Mouse (Mus musculus) kidney, postnatal 0 days (tissue): Measurements from ENCODE around the gene Gm20521. TPM values are rescaled to one million over a fixed set of nuclear protein-coding genes. Genes with fewer than 3 reads are reported as not detected.

Experiments
- ATAC-seq: fragments of 200-750 bp; cut with Nextera tagmentation; replicated peaks from 2 replicates; pipeline ENCODE4 v1.8.0; 2017; ENCODE audit warnings: low read depth, moderate number of reproducible peaks, moderate TSS enrichment, moderate library complexity; ENCODE audit not compliant: low FRiP score
- DNase-seq: peaks from one replicate; pipeline ENCODE4 v3.0.0-alpha.2; 2016; ENCODE audit warnings: low spot score
- H3K27ac ChIP-seq: fragments of 300-500 bp; sonication (generic); 2 replicates; pipeline ENCODE4 v1.5.1; 2014; ENCODE audit warnings: mild to moderate bottlenecking
- H3K27me3 ChIP-seq: fragments of 300-500 bp; sonication (generic); 2 replicates; pipeline ENCODE4 v1.6.1; 2014; ENCODE audit warnings: low read length, mixed read lengths; ENCODE audit not compliant: insufficient read depth
- H3K36me3 ChIP-seq: fragments of 300-500 bp; sonication (generic); 2 replicates; pipeline ENCODE4 v1.6.1; 2014; ENCODE audit warnings: low read length, mixed read lengths; ENCODE audit not compliant: insufficient read depth
- H3K4me1 ChIP-seq: fragments of 300-500 bp; sonication (generic); replicated peaks from 2 replicates; pipeline ENCODE4 v1.6.1; 2014; ENCODE audit warnings: antibody characterized with exemption, low read length, mixed read lengths; ENCODE audit not compliant: insufficient read depth
- H3K4me2 ChIP-seq: fragments of 300-500 bp; sonication (generic); 2 replicates; pipeline ENCODE4 v1.6.1; 2014; ENCODE audit warnings: mild to moderate bottlenecking, low read length, moderate library complexity, mixed read lengths
- H3K4me3 ChIP-seq: fragments of 300-500 bp; sonication (generic); replicated peaks from 2 replicates; pipeline ENCODE4 v1.5.1; 2014; ENCODE audit warnings: low read depth, low read length
- H3K9ac ChIP-seq: fragments of 300-500 bp; sonication (generic); 2 replicates; pipeline ENCODE4 v1.6.1; 2014; ENCODE audit warnings: low read depth, low read length
- H3K9me3 ChIP-seq: fragments of 300-500 bp; sonication (generic); replicated peaks from 2 replicates; pipeline ENCODE4 v1.6.1; 2016; ENCODE audit warnings: low read length, inconsistent platforms, mixed read lengths
- CTCF ChIP-seq: IDR thresholded peaks from 2 replicates; pipeline ENCODE4 v1.5.1; 2016; ENCODE audit warnings: antibody characterized with exemption, low read depth, mild to moderate bottlenecking, moderate library complexity
- WGBS: fragments of 180-500 bp; shearing (Covaris S2); extraction: QIAGEN DNeasy Blood & Tissue Kit; methylation state at CpG from one replicate; pipeline ENCODE4 v1.1.7; 2014; 5-methylcytosine and 5-hydroxymethylcytosine counted together
- polyA plus RNA-seq: library from polyadenylated mRNA; unstranded; fragments of >200 nt; fragmentation: Nextera tagmentation; extraction: Ambion mirVana; gene quantifications from 2 replicates; pipeline ENCODE4 v1.2.1, GENCODE M21; 2015

Gm20521 gene
- polyA plus RNA-seq, 1 experiment from 2014 or later: 1.7 TPM

- no peaks in the 10 kb centered on the region for H3K9me3 ChIP-seq
- ATAC-seq (no peak), DNase-seq (no peak)
- no peaks in the 10 kb centered on the region for H3K27me3 ChIP-seq
- TF ChIP-seq CTCF: no peak
- no peak within 1 kb of the TSS for H3K4me2 ChIP-seq
- no peaks in the 10 kb centered on the region for H3K36me3 ChIP-seq
- H3K9ac ChIP-seq: no peak within 1 kb of the TSS
- no peak within 1 kb of the TSS for H3K4me3 ChIP-seq
- 85% methylated on average over 5 of the region's 5 CpGs for WGBS
- no peak within 1 kb of the TSS for H3K27ac ChIP-seq
- no peaks in the 10 kb centered on the region for H3K4me1 ChIP-seq
Observed at GRCm38 (mm10) chr14:54870861-54871260, 12.4 kb upstream of the Gm20521 start, which contains the start of gene Homez. TSS of gene Homez (minus strand) at chr14:54870961.

GRCm38 (mm10) chr14:54874165-54874564, 9.1 kb upstream of the Gm20521 start:
- ATAC-seq (no peak), DNase-seq (no peak)
- no peaks in the 10 kb centered on the region; the same call in 1 of the 2 replicates for H3K4me1 ChIP-seq
- H3K27me3 ChIP-seq: no peaks in the 10 kb centered on the region
- H3K4me3 ChIP-seq: no peak overlapping the region
- no peak for TF ChIP-seq CTCF
- no peak overlapping the region for H3K27ac ChIP-seq
- no peak overlapping the region for H3K9ac ChIP-seq
- H3K4me2 ChIP-seq: no peak overlapping the region
- H3K36me3 ChIP-seq: no peaks in the 10 kb centered on the region
- WGBS: 93% methylated on average over 3 of the region's 3 CpGs
- no peaks in the 10 kb centered on the region for H3K9me3 ChIP-seq

- H3K4me1 ChIP-seq: no peaks in the 10 kb centered on the region; the same call in 1 of the 2 replicates
- peak overlapping the region; percentile 59 for H3K4me3 ChIP-seq
- DNase-seq (peak; percentile 77), ATAC-seq (peak; percentile 53)
- peak overlapping the region; percentile 99 for H3K4me2 ChIP-seq
- peak overlapping the region; percentile 87 for H3K9ac ChIP-seq
- TF ChIP-seq CTCF: no peak
- WGBS: 2% methylated on average over 36 of the region's 36 CpGs
- peak overlapping the region; percentile 79 for H3K27ac ChIP-seq
- H3K36me3 ChIP-seq: no peaks in the 10 kb centered on the region
- H3K27me3 ChIP-seq: no peaks in the 10 kb centered on the region
- no peaks in the 10 kb centered on the region for H3K9me3 ChIP-seq
Observed at GRCm38 (mm10) chr14:54875844-54876538, 7.2 kb upstream of the Gm20521 start.

- ATAC-seq: peak; percentile 90
Observed at GRCm38 (mm10) chr14:54876539-54877047, 6.6 kb upstream of the Gm20521 start.

GRCm38 (mm10) chr14:54877048-54877715, 6.1 kb upstream of the Gm20521 start, which contains the start of gene Ppp1r3e:
TSS of gene Ppp1r3e (minus strand) at chr14:54877550.
- WGBS: under 1% methylated on average over 58 of the region's 61 CpGs
- TF ChIP-seq CTCF: peak; percentile 26; the same call in 1 of the 2 replicates

More at GRCm38 (mm10) chr14:54876539-54877047, 6.6 kb upstream of the Gm20521 start:
- Histone ChIP-seq H3K36me3 (no peaks in the 10 kb centered on the region), H3K4me2 (peak overlapping the region; percentile 99), H3K27ac (peak overlapping the region; percentile 79), H3K4me3 (peak overlapping the region; percentile 59), H3K9me3 (no peaks in the 10 kb centered on the region), H3K27me3 (no peaks in the 10 kb centered on the region), H3K4me1 (no peaks in the 10 kb centered on the region; the same call in 1 of the 2 replicates), H3K9ac (peak overlapping the region; percentile 87)
- no peak for TF ChIP-seq CTCF
- under 1% methylated on average over 63 of the region's 72 CpGs for WGBS
- DNase-seq: peak; percentile 88

GRCm38 (mm10) chr14:54884022-54884712, 926 bp downstream of the Gm20521 start:
- H3K4me3 ChIP-seq: peak overlapping the region; percentile 69
- no peaks in the 10 kb centered on the region for H3K27me3 ChIP-seq
- peak overlapping the region; percentile 83 for H3K4me2 ChIP-seq
- peak; percentile 64 for DNase-seq
- H3K4me1 ChIP-seq: peaks cover 11% of the 10 kb centered on the region
- H3K27ac ChIP-seq: peak overlapping the region; percentile 96
- ATAC-seq: no peak; the same call in 1 of the 2 replicates
- WGBS: 11% methylated on average over 21 of the region's 21 CpGs
- peak overlapping the region; percentile 84 for H3K9ac ChIP-seq
- no peaks in the 10 kb centered on the region for H3K36me3 ChIP-seq
- TF ChIP-seq CTCF: no peak
- no peaks in the 10 kb centered on the region for H3K9me3 ChIP-seq

More at GRCm38 (mm10) chr14:54877048-54877715, 6.1 kb upstream of the Gm20521 start, which contains the start of gene Ppp1r3e:
- H3K36me3 ChIP-seq: no peaks in the 10 kb centered on the region
- H3K4me3 ChIP-seq: peak within 1 kb of the TSS; percentile 59
- no peaks in the 10 kb centered on the region; the same call in 1 of the 2 replicates for H3K4me1 ChIP-seq
- H3K4me2 ChIP-seq: peak within 1 kb of the TSS; percentile 99
- ATAC-seq: peak; percentile 83
- no peaks in the 10 kb centered on the region for H3K9me3 ChIP-seq
- H3K27me3 ChIP-seq: no peaks in the 10 kb centered on the region
- DNase-seq: peak; percentile 68
- H3K9ac ChIP-seq: peak within 1 kb of the TSS; percentile 87
- peak within 1 kb of the TSS; percentile 79 for H3K27ac ChIP-seq
